ENCODE assay signal across 8 mouse cellular contexts in the genomic region with DNA sequence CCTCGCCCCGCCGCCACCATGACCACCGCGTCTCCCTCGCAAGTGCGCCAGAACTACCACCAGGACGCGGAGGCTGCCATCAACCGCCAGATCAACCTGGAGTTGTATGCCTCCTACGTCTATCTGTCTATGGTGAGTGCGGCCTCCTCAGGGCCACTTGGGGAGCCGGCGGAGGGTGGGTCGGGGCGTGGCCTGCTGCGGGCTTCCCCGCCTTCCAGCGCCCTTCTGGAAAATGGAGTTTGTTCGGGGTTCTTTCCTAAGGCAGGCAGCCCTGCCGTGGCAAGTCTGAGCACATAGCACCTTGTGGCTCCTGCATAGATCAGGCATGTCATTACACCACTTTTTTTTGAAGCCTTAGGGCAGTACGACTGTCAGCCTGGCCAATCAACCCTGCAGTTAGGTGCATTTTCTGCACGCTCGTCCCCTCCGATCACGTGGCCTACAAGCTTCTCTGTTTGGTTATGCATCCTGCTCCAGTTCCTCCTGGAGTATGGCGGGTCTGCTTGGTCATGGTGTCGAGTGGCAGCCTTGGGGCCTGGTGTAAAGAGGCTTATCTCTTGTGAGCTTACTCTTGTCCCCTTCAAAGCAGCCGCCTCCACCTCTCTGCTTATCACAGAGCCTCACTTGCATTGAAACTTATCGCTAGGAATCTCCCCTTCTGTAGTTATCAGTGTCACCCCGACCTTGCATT. TPM values are rescaled to one million over a fixed set of nuclear protein-coding genes. Genes with fewer than 3 reads are reported as not detected.
DNase-seq lines count a peak whose midpoint lies in the region; ATAC-seq lines count a peak whose summit lies in the region.

No protein-coding gene starts in this region.

- H3K27me3 ChIP-seq in forebrain, embryonic 15.5 days: no peaks in the 10 kb centered on the region
- H3K27me3 ChIP-seq in hindbrain, embryonic 12.5 days: no peaks in the 10 kb centered on the region
- no peaks in the 10 kb centered on the region for H3K27me3 ChIP-seq in limb, embryonic 11.5 days (ENCODE audit: control insufficient read depth, insufficient read depth, low read length)
- no peaks in the 10 kb centered on the region for H3K27me3 ChIP-seq in midbrain, embryonic 10.5 days (ENCODE audit: low read depth, poor library complexity, severe bottlenecking)

- peak; percentile 70 for ATAC-seq in cerebellum, adult (ENCODE audit: insufficient number of reproducible peaks, low FRiP score, low TSS enrichment)
- peak; percentile 78 for ATAC-seq in forebrain, embryonic 15.5 days (replicated peaks)
- peak; percentile 83 for ATAC-seq in hindbrain, embryonic 12.5 days (ENCODE audit: low FRiP score)
- peak; percentile 67 for ATAC-seq in limb, embryonic 11.5 days (ENCODE audit: insufficient number of reproducible peaks, low FRiP score, low TSS enrichment, low read depth)

- DNase-seq in cerebellum, adult 11 months: no peak
- DNase-seq in brain, adult 2 months (ENCODE audit: low read depth, low spot score): peak; percentile 83
- peak; percentile 73 for DNase-seq in limb, embryonic 11.5 days (ENCODE audit: low spot score)
- DNase-seq in midbrain, embryonic 10.5 days (ENCODE audit: low spot score): peak; percentile 56
- DNase-seq in spleen, postnatal 14 days (ENCODE audit: low spot score in 2 of 2): peak; percentile 57 to 66

- H3K36me3 ChIP-seq in forebrain, embryonic 15.5 days: peaks cover 20% of the 10 kb centered on the region
- peaks cover 24% of the 10 kb centered on the region for H3K36me3 ChIP-seq in hindbrain, embryonic 12.5 days
- H3K36me3 ChIP-seq in limb, embryonic 11.5 days (ENCODE audit: control insufficient read depth, insufficient read depth, low read length): peaks cover 17% of the 10 kb centered on the region
- H3K36me3 ChIP-seq in midbrain, embryonic 10.5 days: peaks cover 27% of the 10 kb centered on the region

- peak overlapping the region; percentile 59 for H3K4me2 ChIP-seq in forebrain, embryonic 15.5 days (replicated peaks)
- peak overlapping the region; percentile 75 for H3K4me2 ChIP-seq in hindbrain, embryonic 12.5 days (replicated peaks)
- H3K4me2 ChIP-seq in limb, embryonic 11.5 days (ENCODE audit: low read depth, severe bottlenecking): peak overlapping the region; percentile 40

- H3K9me3 ChIP-seq in forebrain, embryonic 15.5 days: no peaks in the 10 kb centered on the region
- H3K9me3 ChIP-seq in hindbrain, embryonic 12.5 days (replicated peaks): no peaks in the 10 kb centered on the region
- H3K9me3 ChIP-seq in limb, embryonic 11.5 days (ENCODE audit: control insufficient read depth, low read length): no peaks in the 10 kb centered on the region
- H3K9me3 ChIP-seq in midbrain, embryonic 10.5 days (replicated peaks): no peaks in the 10 kb centered on the region

- H3K4me3 ChIP-seq in forebrain, embryonic 15.5 days: peak overlapping the region; percentile 63
- peak overlapping the region; percentile 80 for H3K4me3 ChIP-seq in hindbrain, embryonic 12.5 days
- H3K4me3 ChIP-seq in limb, embryonic 11.5 days (ENCODE audit: low read depth, low read length): peak overlapping the region; percentile 94
- H3K4me3 ChIP-seq in midbrain, embryonic 10.5 days: peak overlapping the region; percentile 92

- peak overlapping the region; percentile 83 for H3K9ac ChIP-seq in forebrain, embryonic 15.5 days (replicated peaks)
- H3K9ac ChIP-seq in hindbrain, embryonic 12.5 days: peak overlapping the region; percentile 88
- peak overlapping the region; percentile 70 for H3K9ac ChIP-seq in limb, embryonic 11.5 days (ENCODE audit: low read length)

- peak overlapping the region; percentile 94 for H3K27ac ChIP-seq in forebrain, embryonic 15.5 days (replicated peaks)
- H3K27ac ChIP-seq in hindbrain, embryonic 12.5 days: peak overlapping the region; percentile 92
- H3K27ac ChIP-seq in limb, embryonic 11.5 days (replicated peaks; ENCODE audit: low read depth, low read length): peak overlapping the region; percentile 88
- peak overlapping the region; percentile 93 for H3K27ac ChIP-seq in midbrain, embryonic 10.5 days (replicated peaks)

- H3K4me1 ChIP-seq in forebrain, embryonic 15.5 days: peaks cover 31% of the 10 kb centered on the region
- H3K4me1 ChIP-seq in hindbrain, embryonic 12.5 days: peaks cover 17% of the 10 kb centered on the region
- peaks cover 18% of the 10 kb centered on the region for H3K4me1 ChIP-seq in limb, embryonic 11.5 days (ENCODE audit: control insufficient read depth, insufficient read depth, low read length)
- peaks cover 30% of the 10 kb centered on the region for H3K4me1 ChIP-seq in midbrain, embryonic 10.5 days

- under 1% methylated on average over 31 of the region's 31 CpGs for WGBS in forebrain, embryonic 15.5 days
- 1% methylated on average over 31 of the region's 31 CpGs for WGBS in hindbrain, embryonic 12.5 days
- WGBS in limb, embryonic 11.5 days: under 1% methylated on average over 31 of the region's 31 CpGs
- under 1% methylated on average over 31 of the region's 31 CpGs for WGBS in midbrain, embryonic 10.5 days

RNA-seq across cellular contexts. Expression of gene Fth1, which starts 2.6 kb away (rescaled TPM):
- 1,475 and 1,516 TPM in 2 replicates for polyA plus RNA-seq in forebrain, embryonic 15.5 days (2015; fragmentation: Nextera tagmentation; extraction: Ambion mirVana)
- 1,445 and 1,581 TPM in 2 replicates for polyA plus RNA-seq in hindbrain, embryonic 12.5 days (2016; fragmentation: Nextera tagmentation; extraction: Ambion mirVana)
- polyA plus RNA-seq in limb, embryonic 11.5 days (2014; fragmentation: Nextera tagmentation; extraction: Ambion mirVana): 1,189 and 1,219 TPM in 2 replicates
- polyA plus RNA-seq in midbrain, embryonic 10.5 days (2016; fragmentation: Nextera tagmentation; extraction: Ambion mirVana): 1,350 and 1,398 TPM in 2 replicates

RNA-seq across cellular contexts. Expression of gene Best1, which starts 18.4 kb away (rescaled TPM):
- 1.2 and 1.3 TPM in 2 replicates for polyA plus RNA-seq in forebrain, embryonic 15.5 days (2015; fragmentation: Nextera tagmentation; extraction: Ambion mirVana)
- polyA plus RNA-seq in hindbrain, embryonic 12.5 days (2016; fragmentation: Nextera tagmentation; extraction: Ambion mirVana): 0.94 and 1.1 TPM in 2 replicates
- polyA plus RNA-seq in limb, embryonic 11.5 days (2014; fragmentation: Nextera tagmentation; extraction: Ambion mirVana): 1.9 and 2.4 TPM in 2 replicates
- polyA plus RNA-seq in midbrain, embryonic 10.5 days (2016; fragmentation: Nextera tagmentation; extraction: Ambion mirVana): 1.4 and 2.0 TPM in 2 replicates

RNA-seq across cellular contexts. Expression of gene Rab3il1, which starts 18.5 kb away (rescaled TPM):
- 17.3 and 17.9 TPM in 2 replicates for polyA plus RNA-seq in forebrain, embryonic 15.5 days (2015; fragmentation: Nextera tagmentation; extraction: Ambion mirVana)
- polyA plus RNA-seq in hindbrain, embryonic 12.5 days (2016; fragmentation: Nextera tagmentation; extraction: Ambion mirVana): 35.4 and 40.0 TPM in 2 replicates
- 39.8 and 44.5 TPM in 2 replicates for polyA plus RNA-seq in limb, embryonic 11.5 days (2014; fragmentation: Nextera tagmentation; extraction: Ambion mirVana)
- polyA plus RNA-seq in midbrain, embryonic 10.5 days (2016; fragmentation: Nextera tagmentation; extraction: Ambion mirVana): 34.6 and 35.6 TPM in 2 replicates

RNA-seq across cellular contexts. Expression of gene Fads3, which starts 58.4 kb away (rescaled TPM):
- polyA plus RNA-seq in forebrain, embryonic 15.5 days (2015; fragmentation: Nextera tagmentation; extraction: Ambion mirVana): 14.0 and 15.3 TPM in 2 replicates
- polyA plus RNA-seq in hindbrain, embryonic 12.5 days (2016; fragmentation: Nextera tagmentation; extraction: Ambion mirVana): 13.1 and 16.6 TPM in 2 replicates
- 2.3 and 3.3 TPM in 2 replicates for polyA plus RNA-seq in limb, embryonic 11.5 days (2014; fragmentation: Nextera tagmentation; extraction: Ambion mirVana)
- 5.5 and 5.8 TPM in 2 replicates for polyA plus RNA-seq in midbrain, embryonic 10.5 days (2016; fragmentation: Nextera tagmentation; extraction: Ambion mirVana)
